Mouse (Mus musculus) olfactory bulb, adult 2 months (tissue): ENCODE measurements around the gene Ptms.

Source experiments
- CTCF ChIP-seq: fragments of 200-500 bp; IDR thresholded peaks from 2 replicates; pipeline ENCODE4 v1.5.1; 2012; ENCODE audit warnings: low read depth, mild to moderate bottlenecking, low read length, moderate library complexity; ENCODE audit not compliant: insufficient read depth
- POLR2A ChIP-seq: fragments of 200-500 bp; IDR thresholded peaks from 2 replicates; pipeline ENCODE4 v1.6.1; 2012; ENCODE audit warnings: mild to moderate bottlenecking, low read depth, low read length, moderate library complexity; ENCODE audit not compliant: insufficient read depth

GRCm38 (mm10) chr6:124904991-124905860 is 14.7 kb downstream of the Ptms start:
- TF ChIP-seq CTCF, result no peak
- TF ChIP-seq POLR2A, result no peak
